Mouse (Mus musculus): ENCODE measurements around the gene Zfp979. TPM values are rescaled to one million over a fixed set of nuclear protein-coding genes. Genes with fewer than 3 reads are reported as not detected.
"Not testable (repeated sequence)": the region's sequence is repeated elsewhere in the genome, so short reads cannot be mapped to it uniquely, and the experiment has no call there.

The Zfp979 gene
- polyA plus RNA-seq (2015; fragmentation: Nextera tagmentation; extraction: Ambion mirVana): 4.0 and 4.6 TPM in 2 replicates

- H3K36me3 ChIP-seq: not testable (repeated sequence)
Observed at GRCm38 (mm10) chr4:147642413-147642812, at the start of gene Zfp979. Gene Zfp979 (minus strand): TSS chr4:147642513.

DNA sequence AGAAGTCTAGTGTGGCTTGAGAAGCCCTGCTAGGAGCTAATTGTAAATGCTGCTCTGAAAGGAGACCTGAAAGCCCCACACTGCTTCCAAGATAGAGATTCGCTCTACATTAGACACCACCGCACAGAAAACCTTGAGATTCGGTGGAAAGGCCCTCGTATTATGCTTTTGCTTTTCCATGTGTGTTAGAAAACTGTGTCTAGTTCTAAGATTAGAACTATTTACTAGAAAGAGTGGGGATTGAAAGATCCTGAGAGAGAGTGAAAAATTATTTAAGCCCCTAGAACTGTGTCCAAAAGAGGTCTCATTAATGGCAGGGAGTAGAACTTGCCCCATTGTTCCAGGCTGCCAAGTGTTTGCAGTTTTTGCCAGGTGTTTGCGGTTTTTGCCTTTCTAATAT, 12.9 kb upstream of the Zfp979 start:
- 83% methylated on average over 5 of the region's 5 CpGs for WGBS

More at GRCm38 (mm10) chr4:147642413-147642812, at the start of gene Zfp979:
- H3K27me3 ChIP-seq; H3K9me3 ChIP-seq; H3K4me3 ChIP-seq; H3K4me1 ChIP-seq; ATAC-seq (ENCODE audit: borderline replicate concordance, extremely low read depth, low FRiP score, low TSS enrichment); H3K4me2 ChIP-seq; H3K27ac ChIP-seq; H3K9ac ChIP-seq: not testable (repeated sequence)
- no CpG with 5 or more reads among the region's 6 CpGs for WGBS

GRCm38 (mm10) chr4:147647407-147647806, 5.1 kb upstream of the Zfp979 start:
- H3K4me1 ChIP-seq; ATAC-seq (ENCODE audit: borderline replicate concordance, extremely low read depth, low FRiP score, low TSS enrichment); H3K27ac ChIP-seq; H3K36me3 ChIP-seq; H3K4me2 ChIP-seq; H3K27me3 ChIP-seq; H3K9ac ChIP-seq; H3K4me3 ChIP-seq; H3K9me3 ChIP-seq: not testable (repeated sequence)
- WGBS: no CpG with 5 or more reads among the region's 3 CpGs

More for the DNA sequence above, 12.9 kb upstream of the Zfp979 start:
- H3K27me3 ChIP-seq; H3K4me3 ChIP-seq; H3K9ac ChIP-seq; H3K27ac ChIP-seq; ATAC-seq (ENCODE audit: borderline replicate concordance, extremely low read depth, low FRiP score, low TSS enrichment); H3K4me2 ChIP-seq; H3K36me3 ChIP-seq; H3K4me1 ChIP-seq; H3K9me3 ChIP-seq: not testable (repeated sequence)

GRCm38 (mm10) chr4:147641932-147642331, 381 bp downstream of the Zfp979 start:
- H3K4me3 ChIP-seq; H3K27ac ChIP-seq; H3K4me2 ChIP-seq; H3K4me1 ChIP-seq; H3K9ac ChIP-seq; H3K36me3 ChIP-seq; H3K27me3 ChIP-seq; H3K9me3 ChIP-seq; ATAC-seq (ENCODE audit: borderline replicate concordance, extremely low read depth, low FRiP score, low TSS enrichment): not testable (repeated sequence)
- WGBS: 43% methylated on average over 2 of the region's 3 CpGs

DNA sequence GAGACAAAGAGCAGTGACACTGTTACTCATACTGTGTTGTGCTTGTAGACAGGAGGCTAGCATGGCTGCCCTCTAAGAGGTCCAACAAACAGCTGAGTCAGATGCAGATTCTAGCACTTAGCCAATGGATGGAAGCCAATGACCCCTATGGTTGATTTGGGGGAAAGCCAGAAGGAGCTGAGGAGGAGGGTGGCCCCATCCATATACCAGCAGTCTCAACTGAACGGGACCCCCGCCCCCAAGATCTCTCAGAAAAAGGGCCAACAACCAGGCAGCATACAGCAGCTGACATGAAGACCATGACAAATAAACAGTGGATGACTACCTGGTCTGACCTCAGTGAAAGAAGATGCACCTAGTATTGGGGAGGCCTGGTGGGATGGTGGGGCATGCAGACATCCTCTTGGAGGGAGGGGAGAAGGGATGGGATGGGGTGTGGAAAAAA, 8.5 kb downstream of the Zfp979 start:
- not testable (repeated sequence) for H3K36me3 ChIP-seq, H3K4me2 ChIP-seq, H3K4me1 ChIP-seq, H3K27me3 ChIP-seq, H3K4me3 ChIP-seq, H3K9ac ChIP-seq, H3K9me3 ChIP-seq, H3K27ac ChIP-seq
- WGBS: no CpG with 5 or more reads among the region's 2 CpGs
- ATAC-seq (ENCODE audit: borderline replicate concordance, extremely low read depth, low FRiP score, low TSS enrichment): peak; percentile 62

GRCm38 (mm10) chr4:147606511-147606910, 35.8 kb downstream of the Zfp979 start:
- H3K27me3 ChIP-seq; H3K9ac ChIP-seq; H3K4me2 ChIP-seq; H3K36me3 ChIP-seq; H3K4me3 ChIP-seq; ATAC-seq (ENCODE audit: borderline replicate concordance, extremely low read depth, low FRiP score, low TSS enrichment); H3K27ac ChIP-seq; H3K4me1 ChIP-seq: not testable (repeated sequence)
- 79% methylated on average over 6 of the region's 6 CpGs for WGBS
- H3K9me3 ChIP-seq: 0 out of 2 replicates have a peak, but pooled peaks cover 16% of the 10 kb centered on the region

DNA sequence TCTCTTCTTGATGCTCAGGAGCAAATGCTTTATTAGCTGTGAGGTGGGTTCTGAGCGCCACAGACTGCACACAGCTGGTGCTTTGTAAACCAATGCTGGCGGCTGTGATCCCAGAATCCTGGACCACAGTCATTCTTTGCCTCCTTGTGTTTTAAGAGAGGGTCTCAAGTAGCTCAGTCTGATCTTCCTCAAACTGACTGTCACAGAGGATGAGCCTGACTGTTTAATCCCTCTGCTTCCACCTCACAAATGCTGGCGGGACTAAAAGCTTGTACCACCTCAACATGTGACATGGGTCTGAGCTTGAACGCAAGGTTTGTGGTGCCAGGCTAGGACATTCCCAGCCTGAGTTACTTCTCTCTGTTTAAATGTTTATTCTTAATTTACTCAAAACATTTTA, 36.8 kb downstream of the Zfp979 start:
- Histone ChIP-seq H3K36me3 (no peaks in the 10 kb centered on the region), H3K9me3 (0 out of 2 replicates have a peak, but pooled peaks cover 18% of the 10 kb centered on the region), H3K27me3 (no peaks in the 10 kb centered on the region), H3K9ac (no peak overlapping the region), H3K27ac (no peak overlapping the region), H3K4me2 (no peak overlapping the region), H3K4me3 (no peak overlapping the region), H3K4me1 (no peaks in the 10 kb centered on the region)
- 73% methylated on average over 4 of the region's 4 CpGs for WGBS
- no peak for ATAC-seq (ENCODE audit: borderline replicate concordance, extremely low read depth, low FRiP score, low TSS enrichment)

DNA sequence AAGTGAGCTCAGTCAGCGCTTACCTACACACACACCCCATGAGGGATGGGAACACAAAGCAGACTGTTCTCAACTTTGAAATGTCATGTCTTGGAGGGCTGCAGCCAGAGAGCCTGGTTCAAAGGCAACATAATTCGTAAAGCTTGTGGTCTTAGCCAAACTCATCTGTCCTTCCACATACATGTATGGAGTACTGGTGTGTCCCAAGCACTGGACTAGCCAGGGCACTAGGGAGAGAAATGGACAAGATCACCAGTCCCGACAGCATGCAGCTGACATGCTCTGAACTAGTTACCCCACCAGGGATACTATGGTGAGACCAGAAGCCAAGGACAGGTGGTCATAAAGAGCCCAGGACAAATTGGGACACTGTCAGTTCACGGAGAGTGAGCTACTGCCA, 38.5 kb downstream of the Zfp979 start:
- H3K9ac ChIP-seq: no peak overlapping the region
- H3K27ac ChIP-seq: no peak overlapping the region
- no peak for ATAC-seq (ENCODE audit: borderline replicate concordance, extremely low read depth, low FRiP score, low TSS enrichment)
- no peak overlapping the region for H3K4me3 ChIP-seq
- no peaks in the 10 kb centered on the region for H3K36me3 ChIP-seq
- H3K4me1 ChIP-seq: no peaks in the 10 kb centered on the region
- no peaks in the 10 kb centered on the region for H3K27me3 ChIP-seq
- no peak overlapping the region for H3K4me2 ChIP-seq
- 68% methylated on average over 4 of the region's 4 CpGs for WGBS
- peaks cover 28% of the 10 kb centered on the region for H3K9me3 ChIP-seq

DNA sequence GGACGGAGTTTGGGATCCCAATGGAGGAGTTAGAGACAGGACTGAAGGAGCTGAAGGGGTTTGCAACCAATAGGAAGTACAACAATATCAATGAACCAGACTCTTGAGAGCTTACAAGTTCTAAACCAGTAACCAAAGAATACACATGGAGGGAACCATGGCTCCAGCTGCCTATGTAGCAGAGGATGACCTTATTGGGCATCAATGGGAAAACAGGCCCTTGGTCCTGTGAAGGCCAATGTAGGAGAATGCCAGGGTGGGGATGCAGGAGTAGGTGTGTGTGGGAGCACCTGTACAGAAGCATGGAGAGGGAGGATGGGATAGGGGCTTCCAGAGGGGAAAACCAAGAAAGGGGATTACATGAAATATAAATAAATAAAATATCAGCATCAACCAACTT, 40.4 kb downstream of the Zfp979 start:
- H3K27ac ChIP-seq: no peak overlapping the region

GRCm38 (mm10) chr4:147598831-147599230, 43.5 kb downstream of the Zfp979 start:
- Histone ChIP-seq H3K27me3 (no peaks in the 10 kb centered on the region), H3K4me3 (no peak overlapping the region), H3K27ac (no peak overlapping the region), H3K4me1 (no peaks in the 10 kb centered on the region), H3K4me2 (no peak overlapping the region), H3K9me3 (peaks cover 25% of the 10 kb centered on the region), H3K36me3 (no peaks in the 10 kb centered on the region), H3K9ac (no peak overlapping the region)
- no peak; the same call in 1 of the 2 replicates for ATAC-seq (ENCODE audit: borderline replicate concordance, extremely low read depth, low FRiP score, low TSS enrichment)
- 46% methylated on average over 2 of the region's 2 CpGs for WGBS

More for the DNA sequence above, 40.4 kb downstream of the Zfp979 start:
- Histone ChIP-seq H3K9me3 (peaks cover 28% of the 10 kb centered on the region), H3K9ac (no peak overlapping the region), H3K27me3 (no peaks in the 10 kb centered on the region), H3K36me3 (no peaks in the 10 kb centered on the region), H3K4me1 (no peaks in the 10 kb centered on the region), H3K4me2 (no peak overlapping the region), H3K4me3 (no peak overlapping the region)
- ATAC-seq (ENCODE audit: borderline replicate concordance, extremely low read depth, low FRiP score, low TSS enrichment): no peak
- 47% methylated on average over 1 of the region's 1 CpGs for WGBS

- ATAC-seq (ENCODE audit: borderline replicate concordance, extremely low read depth, low FRiP score, low TSS enrichment): no peak
- no peak overlapping the region for H3K9ac ChIP-seq
- H3K36me3 ChIP-seq: no peaks in the 10 kb centered on the region
- H3K4me3 ChIP-seq: no peak overlapping the region
- no peaks in the 10 kb centered on the region for H3K4me1 ChIP-seq
- H3K27me3 ChIP-seq: no peaks in the 10 kb centered on the region
- H3K4me2 ChIP-seq: no peak overlapping the region
- H3K9me3 ChIP-seq: peaks cover 25% of the 10 kb centered on the region
- WGBS: 40% methylated on average over 1 of the region's 1 CpGs
- no peak overlapping the region for H3K27ac ChIP-seq
Observed at GRCm38 (mm10) chr4:147597685-147598084, 44.6 kb downstream of the Zfp979 start.

DNA sequence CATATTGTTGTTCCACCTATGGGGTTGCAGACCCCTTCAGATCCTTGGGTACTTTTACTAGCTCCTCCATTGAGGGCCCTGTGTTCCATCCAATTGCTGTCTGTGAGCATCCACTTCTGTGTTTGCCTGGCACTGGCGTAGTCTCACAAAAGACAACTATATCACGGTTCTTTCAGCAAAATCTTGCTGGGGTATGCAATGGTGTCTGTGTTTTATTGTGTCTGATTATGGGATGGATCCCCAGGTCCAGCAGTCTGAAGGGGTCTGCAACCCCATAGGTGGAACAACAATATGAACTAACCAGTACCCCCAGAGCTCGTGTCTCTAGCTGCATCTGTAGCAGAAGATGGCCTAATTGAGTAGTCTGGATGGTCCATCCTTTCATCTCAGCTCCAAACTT, 47.7 kb downstream of the Zfp979 start:
- not testable (repeated sequence) for H3K27me3 ChIP-seq; ATAC-seq (ENCODE audit: borderline replicate concordance, extremely low read depth, low FRiP score, low TSS enrichment); H3K9ac ChIP-seq; H3K4me2 ChIP-seq; H3K27ac ChIP-seq; H3K4me3 ChIP-seq; H3K36me3 ChIP-seq; H3K4me1 ChIP-seq
- peaks cover 17% of the 10 kb centered on the region for H3K9me3 ChIP-seq
- 77% methylated on average over 3 of the region's 3 CpGs for WGBS

Measured in lung, embryonic 15.5 days (tissue).